Mouse (Mus musculus) layer of hippocampus, adult 8-10 months (tissue): ENCODE data around the gene Tnfaip2. TPM values are rescaled to one million over a fixed set of nuclear protein-coding genes. Genes with fewer than 3 reads are reported as not detected.

ENCODE experiments used
- DNase-seq, 2 experiments: peaks; one replicate each; pipeline ENCODE4 v3.0.0; 2022; ENCODE audit warnings: low spot score in 2 of 2
- total RNA-seq, 4 experiments: library from RNA; stranded (reverse); gene quantifications; 2 replicates each; pipeline ENCODE4 v1.2.4; 2022

Gene Tnfaip2
- total RNA-seq: 1 to 10 TPM in 3 of 4 experiments, under 1 TPM in 1; 0.85 to 1.8 (median 1.4) TPM

DNA sequence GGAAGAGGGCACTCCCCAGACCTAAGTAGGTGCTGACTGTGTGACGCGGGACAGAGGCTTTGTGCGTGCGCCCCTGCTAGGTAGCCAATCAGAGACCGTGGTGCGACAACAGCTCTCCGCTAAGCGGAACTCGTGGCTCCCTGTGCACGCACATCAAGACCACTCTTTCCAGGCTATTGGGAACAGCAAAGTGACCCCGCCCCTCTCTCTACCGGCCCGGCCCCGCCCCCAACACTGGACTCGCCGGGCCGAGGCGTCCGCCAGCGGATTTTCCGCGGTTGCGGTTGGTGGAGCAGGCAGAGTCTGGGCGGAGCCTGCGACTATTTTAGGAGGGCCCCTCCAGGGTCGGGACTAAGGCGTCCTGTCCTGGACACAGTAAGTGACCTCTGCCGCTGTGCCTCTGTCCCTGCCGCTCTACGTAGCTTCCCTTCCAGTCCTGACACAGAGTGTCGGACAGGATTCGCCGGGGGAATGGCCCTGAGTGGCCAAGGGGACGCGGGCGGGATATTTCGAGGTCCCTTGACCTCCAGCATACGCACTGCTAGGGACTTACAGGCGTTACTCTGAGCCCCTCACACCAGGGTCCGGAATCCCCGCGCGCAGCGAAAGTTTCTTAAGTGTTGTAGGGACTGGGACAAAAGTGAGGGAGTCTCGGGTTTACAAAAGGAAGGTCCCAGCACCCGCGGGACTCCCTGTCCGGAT, at the start of gene Tnfaip2:
Tnfaip2 (plus strand) TSS at position 161 of the 702 bp plus-strand sequence.
- no peak for DNase-seq

DNA sequence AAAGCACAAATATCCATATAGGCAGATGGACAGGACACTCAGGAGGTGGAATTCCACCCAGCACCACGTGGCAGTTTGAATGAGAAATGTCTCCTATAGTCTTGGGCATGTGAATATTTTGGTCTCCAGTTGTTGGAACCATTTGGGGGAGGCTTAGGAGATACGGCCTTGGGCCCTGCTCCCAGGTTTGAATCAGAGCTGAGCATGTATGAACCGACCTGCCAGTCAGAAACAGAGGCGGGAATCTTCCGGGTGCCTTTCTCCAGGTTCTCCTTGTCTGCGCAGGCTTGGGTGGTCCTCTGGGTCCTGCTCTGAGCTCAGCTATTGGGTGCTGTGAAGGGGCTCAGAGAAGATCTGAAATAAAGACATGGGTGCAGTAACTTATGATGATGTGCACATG, 48.3 kb upstream of the Tnfaip2 start:
- no peak for DNase-seq

DNA sequence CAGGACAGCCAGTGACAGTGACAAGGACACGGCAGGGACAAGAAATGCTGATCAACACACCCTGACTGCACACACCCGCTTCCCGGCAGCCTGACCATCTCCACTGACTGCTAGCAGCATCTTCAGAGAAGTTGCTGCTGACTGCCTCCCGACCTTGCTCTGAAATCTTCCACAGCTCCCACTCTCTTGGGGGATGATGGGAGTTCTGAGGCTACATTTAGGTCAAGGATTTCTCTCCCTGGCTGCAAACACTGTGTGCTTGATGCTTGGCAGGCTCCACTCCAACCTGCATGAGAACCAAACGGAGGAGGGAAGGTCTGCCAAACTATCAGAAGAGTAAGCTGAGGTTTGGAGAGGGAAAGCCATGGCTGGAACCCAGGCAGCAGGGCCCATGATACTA, 45.3 kb upstream of the Tnfaip2 start:
- DNase-seq: no peak

DNA sequence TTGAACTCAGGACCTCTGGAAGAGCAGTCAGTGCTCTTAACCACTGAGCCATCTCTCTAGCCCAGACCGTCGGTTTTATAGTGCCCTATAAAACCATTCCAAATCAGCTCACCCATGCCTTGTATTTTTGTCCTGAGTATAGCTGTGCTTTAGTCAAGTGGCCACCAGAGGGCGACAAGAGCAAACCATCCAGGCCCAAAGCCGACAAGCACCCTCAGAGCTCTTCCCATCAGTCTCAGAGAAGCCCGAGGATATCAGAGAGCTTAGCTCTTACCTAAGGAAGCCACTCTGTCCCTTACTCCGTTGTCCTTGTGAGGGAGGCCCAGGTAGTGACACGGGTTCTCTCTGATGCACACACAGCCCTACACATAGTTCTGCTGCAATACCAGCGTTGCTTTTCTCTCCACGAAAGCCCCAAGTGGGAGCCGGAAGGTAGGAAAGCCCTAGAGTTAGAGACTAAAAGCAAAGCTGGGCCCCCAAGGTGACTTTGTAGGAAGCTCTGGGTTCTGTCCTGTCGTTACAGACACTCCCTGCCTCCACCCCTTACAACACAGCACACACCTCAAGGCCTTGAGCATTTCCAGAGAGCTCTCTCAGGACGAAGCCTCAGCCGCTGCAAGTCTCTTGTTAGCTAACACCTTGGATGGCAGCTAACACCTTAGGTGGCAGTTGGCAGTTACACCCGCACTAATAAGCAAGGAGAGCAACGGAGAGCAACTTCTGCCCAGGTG, 40.6 kb upstream of the Tnfaip2 start:
- peak; percentile 53 to 84 for DNase-seq

DNA sequence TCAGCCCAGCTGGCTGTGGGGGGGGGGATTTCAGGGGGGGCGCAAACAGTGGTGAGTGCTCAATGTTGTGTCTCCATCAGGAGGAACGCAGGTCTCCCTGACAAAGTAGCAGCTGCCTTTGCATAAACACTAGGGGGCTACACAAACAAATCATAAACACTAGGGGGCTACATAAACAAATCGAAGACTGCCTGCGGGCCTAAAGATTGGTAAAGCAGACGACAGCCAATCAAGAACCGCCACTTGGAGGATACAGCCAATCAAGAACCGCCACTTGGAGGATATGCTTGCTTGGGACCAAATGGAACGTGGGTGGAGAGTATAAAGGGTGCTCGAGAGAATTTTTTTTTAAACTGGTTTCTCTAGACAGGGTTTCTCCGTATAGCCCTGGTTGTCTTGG, 37.4 kb upstream of the Tnfaip2 start:
- DNase-seq: no peak

DNA sequence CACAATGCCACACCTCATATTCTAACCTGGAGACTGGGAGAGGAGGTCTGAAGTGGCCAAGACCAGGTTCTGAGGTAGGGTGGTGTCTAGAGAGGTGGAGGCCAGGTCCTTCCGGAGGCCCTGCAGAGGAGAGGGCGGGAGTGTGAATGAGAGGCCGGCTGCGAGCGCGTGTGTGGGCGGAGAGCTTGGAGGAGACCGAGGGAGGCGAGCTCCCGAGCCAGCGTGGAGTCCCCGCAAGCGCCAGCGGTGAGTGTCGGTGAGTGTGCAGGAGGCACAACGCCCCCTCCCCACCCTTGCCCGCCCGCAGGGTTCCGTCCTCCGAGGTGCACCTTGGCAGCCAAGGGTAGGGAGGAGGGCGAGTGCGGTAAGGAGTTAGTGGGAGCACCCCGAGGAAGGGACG, 35.6 kb upstream of the Tnfaip2 start, which contains the start of gene Lbhd2:
Lbhd2 (plus strand) TSS at position 188 of the 400 bp plus-strand sequence.
- DNase-seq: no peak

DNA sequence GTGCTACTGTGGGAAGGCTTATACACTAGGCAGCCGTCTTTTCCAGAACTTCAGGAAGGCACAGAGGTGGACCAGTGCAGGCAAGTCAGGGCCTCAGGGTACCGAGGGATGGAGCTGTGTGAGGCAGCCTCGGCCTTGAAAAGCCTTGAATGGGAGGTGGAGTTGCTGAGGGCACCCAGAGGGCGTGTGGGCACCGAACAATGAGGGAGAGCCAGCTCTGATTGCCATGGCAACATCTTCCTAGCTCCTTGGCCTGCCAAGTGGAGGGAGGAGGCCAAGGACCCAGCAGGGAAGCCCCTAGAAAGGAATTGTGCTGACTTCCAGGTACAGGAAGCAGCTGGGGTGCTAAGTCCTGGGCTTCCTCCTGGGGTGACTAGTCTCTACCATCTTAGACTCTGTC, 32.7 kb upstream of the Tnfaip2 start:
- no peak for DNase-seq

DNA sequence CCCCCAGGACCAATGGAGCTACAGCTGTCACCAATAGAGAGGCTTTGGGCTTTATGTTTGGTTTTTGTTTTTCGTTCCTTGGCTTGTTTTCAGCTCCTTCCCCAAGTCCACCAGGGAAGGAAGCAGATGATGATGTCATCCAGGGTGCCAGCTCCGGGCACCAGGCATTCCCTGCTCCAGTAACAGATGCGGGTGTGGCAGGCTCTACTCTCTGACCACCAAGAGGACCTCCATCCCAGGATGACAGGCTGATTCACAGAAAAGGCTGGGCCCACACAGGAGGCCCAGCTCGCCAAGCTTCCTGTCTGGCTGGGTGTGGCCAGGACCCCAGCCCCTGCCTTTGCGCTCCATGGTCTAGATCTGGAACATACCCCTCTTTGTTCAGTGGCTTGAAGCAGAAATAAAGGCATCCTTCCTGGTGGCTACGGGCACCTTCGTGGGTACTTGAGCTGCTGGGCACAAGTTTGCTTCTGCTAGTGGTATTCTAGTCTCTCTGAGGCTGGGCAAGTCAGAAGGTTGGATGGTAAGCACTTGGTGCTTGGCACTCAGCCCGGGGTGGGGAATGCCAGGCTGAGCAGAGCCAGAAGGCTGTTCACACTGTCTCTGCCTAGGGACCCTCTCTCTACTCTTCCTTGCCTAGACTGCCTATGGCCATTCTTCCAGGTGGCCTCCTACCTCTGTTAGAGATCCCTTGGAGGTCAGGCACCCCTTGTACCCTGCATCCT, 30.5 kb upstream of the Tnfaip2 start:
- no peak for DNase-seq

DNA sequence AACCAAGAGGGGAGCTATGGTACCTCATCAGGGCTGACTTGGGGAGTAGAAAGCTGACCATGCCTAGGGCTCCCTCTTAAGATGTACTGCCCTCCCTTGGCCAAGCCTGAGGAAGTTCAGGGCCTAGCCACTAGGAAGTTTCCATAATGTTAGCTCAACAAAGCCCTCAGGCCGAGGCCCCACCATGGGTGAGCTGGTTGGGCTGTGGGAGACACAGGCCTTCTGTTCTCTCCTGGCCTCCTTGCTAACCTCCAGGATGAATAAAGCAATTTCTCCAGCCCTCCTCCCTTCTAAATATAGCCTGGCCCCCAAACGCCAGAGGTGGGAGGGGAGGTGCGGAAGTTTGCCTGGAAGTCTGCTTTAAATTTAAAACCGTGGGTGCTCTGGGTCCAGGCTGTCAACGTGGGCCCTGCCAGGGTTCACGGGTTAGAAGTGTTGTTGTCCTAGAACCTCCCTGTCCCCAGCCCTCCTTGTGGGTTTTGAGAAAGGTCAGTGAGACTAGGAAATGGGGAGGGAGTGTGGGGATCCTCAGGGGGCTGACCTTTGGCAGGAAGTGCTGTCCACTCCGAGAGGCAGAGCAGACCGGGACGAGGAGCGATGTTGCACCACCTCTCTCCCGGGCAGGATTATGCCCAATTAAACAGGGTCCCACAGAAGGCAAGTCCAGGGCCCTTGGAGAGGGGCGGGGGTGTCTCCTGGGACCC, 29.5 kb upstream of the Tnfaip2 start:
- no peak for DNase-seq

DNA sequence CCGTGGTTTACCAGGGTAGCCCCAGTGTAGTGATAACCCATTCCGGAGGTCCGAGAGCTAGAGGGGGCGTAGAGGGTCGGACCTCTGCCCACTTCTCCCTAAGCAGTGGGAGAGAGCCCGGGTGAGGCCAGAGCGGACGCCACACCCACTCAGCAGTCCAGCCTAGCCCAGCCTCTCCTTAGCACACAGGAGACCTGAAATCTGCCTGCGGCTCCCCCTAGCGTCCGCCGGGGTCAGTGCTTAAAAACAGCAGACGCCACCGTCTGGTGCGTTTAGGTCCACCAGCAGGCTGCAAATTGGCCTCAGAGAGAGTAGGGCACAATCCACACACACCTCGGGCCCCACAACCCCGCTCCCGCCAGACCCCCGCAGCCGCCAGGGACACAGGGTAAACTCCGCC, 29.0 kb upstream of the Tnfaip2 start:
- peak; percentile 77 to 90 for DNase-seq

DNA sequence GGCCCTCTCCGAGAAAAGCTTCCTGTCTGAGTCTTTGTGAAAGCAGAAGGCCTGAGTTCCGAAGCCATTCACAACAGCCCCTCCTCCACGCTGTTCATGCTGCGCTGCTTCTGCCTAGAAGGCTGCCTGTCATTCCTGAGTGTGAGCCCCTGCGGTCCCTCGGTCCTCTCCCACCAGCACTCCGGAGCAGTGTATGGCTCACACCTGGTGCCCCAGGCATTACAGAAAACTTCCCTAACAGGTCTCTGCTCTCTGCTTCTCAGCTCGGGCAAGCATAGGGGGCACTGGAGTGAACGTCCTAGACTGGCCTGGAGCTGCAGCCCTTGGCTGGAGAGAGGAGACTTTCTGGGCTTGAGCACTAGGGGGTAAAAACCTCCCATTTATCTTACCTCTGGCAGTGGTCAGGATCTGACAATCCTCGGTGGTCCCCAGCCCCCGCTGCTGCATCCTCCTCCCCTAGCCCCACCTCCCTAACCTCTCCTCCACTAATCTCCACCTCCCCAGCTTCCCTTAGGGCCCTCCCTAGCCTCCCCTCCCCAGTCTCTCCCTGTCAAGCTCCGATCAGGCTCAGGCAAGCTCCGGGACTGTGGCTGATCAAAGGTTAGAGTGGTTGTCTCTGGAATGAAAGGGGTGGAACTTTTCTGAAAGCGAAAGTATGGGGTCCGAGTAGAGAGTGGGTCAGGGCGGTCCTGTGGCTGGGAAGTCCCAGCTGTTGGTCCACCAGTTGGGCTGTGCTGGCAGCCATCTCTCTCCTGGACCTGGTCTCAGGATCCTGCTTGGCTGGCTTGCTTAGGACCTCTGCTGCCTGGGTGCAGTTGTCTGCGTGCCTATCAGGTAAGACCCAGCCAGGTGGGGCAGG, 25.1 kb upstream of the Tnfaip2 start, which contains the start of gene Exoc3l4:
Exoc3l4 (plus strand) TSS at position 97 of the 859 bp plus-strand sequence.
- DNase-seq: no peak

DNA sequence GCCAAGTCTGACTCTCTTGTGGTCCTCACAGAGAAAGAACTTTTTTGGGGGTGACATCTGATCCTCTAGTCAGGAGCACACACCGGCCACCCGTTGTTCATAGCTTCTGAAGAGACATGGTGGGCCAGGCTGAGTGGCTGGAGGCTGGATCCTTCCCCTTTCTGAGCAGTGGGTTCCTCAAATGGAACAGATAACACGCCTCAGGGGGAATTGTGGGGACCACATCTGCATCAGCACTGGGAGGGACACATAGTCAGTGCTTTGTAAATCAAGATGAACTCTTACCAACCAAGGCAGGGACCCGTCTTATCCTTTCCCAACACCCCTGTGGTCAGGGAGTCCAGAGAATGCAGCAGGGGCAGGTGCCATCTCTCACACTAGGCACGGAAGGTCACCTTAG, 22.4 kb upstream of the Tnfaip2 start:
- no peak for DNase-seq

DNA sequence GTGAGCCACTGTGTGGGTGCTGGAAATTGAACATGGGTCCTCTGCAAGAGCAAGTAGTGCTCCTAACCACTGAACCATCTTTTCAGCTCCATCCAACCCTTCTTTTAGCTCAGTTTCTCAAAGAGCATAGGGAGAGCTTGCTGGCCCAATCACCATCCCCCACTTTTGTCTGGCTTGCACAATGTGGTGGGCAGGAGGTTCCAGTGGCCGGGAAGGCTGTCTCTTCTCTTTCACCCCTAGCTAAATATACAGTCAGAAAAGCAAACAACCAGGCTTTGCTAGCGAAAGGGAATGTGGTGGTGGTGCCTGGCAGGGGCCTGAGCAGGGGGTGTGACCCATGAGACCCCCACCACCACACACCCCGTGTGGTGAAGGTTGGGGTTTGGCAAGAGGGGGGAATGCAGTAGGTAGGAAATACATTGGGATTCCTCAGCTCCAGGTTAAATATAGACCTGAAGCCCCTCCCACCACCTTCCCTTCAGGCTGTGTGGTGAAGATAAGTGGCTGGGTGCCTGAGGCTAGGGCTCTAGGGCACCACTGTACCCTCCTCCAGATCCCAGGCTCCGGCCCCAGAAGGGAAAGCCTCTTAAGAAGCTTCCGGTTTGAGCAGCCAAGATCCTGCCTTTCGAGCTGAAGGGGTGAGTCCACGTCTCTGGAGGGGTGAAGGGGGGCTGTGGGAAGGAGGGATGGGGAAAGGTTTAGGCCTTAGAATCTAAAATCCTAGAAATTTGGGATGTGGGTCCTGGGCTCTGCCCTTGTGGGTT, 21.1 kb upstream of the Tnfaip2 start:
- no peak for DNase-seq

DNA sequence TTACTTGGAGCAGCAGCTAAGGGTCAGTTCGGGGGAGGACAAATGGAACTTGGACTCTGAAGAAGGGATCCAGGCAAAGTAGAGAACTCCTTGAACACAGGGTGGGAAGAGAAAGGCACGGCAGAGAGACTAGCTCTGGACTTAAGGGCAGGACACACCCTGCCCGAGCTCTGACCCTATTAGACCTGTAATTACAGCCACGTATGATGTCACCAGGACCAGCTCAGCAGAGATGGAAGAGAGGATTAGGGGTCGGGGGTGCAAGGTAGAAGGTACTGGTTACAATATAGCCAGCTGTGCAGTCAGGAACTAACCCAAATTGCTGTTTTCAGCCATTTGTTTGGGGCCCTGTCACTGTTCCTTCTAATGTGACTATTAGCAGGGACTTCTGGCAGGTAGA, 19.4 kb upstream of the Tnfaip2 start:
- no peak for DNase-seq

DNA sequence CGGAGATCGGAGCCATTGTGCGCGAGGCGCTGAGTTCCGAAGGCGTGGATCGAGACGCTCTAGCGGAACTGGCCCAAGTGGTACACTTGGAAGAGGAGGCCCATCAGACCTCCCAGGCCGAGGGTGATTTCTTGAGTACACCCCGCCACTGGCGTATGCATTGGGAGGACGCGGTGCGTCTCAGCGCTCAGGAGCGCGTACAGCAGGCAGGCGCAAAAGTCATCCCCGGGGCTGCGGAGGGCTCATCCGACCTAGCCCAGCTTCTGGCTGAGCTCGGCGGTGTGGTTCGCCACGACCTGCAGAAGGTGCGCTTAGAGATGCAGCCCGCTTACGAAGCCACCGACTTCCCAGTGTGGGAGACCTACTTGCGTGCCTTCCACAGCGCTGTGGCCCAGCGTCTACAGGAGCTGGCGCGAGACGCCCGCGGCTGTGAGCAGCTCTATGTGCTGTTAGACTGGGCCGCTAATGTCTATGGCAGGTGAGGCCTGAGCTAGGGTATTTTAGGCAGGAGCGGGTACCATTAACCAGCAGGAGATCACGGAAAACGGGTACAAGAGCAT, 18.6 kb upstream of the Tnfaip2 start:
- no peak for DNase-seq

DNA sequence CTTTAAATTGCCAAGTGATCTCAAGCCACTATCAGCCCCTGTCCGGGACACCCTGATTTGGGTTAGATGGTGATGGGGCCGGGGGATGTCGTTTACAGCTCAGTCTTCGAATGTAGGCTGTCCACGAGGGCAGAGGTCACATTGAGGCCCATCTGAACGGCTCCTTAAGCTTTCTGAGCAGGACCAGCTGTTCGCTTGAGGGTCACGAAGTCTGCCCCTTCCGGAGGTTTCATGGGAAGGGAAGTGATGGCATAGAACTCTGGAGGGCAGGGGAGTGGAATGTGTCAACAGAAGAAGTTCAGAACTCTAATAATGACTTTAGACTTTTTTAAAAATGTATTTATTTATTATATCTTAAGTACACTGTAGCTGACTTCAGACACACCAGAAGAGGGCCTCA, 17.7 kb upstream of the Tnfaip2 start:
- no peak for DNase-seq

DNA sequence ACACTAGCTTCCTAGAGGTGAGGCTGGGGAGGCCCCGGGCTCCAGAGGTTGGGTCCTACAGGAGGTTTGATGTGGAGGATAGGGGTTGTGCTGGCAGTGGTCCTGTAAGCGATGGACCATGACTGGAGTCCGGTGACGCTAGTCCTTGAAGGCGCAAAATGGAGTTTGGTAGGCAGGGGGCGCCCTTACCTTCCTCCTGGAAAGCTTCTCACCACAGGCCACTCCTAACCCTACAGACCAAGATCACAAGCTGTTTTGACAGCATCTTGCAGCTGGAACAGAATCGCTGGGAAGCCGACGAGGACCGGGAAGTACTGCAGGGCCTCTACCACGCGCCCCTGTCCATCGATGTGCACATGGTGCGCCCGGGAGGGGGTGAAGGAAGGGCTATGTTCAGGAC, 17.0 kb upstream of the Tnfaip2 start:
- DNase-seq: peak; percentile 51 to 84

DNA sequence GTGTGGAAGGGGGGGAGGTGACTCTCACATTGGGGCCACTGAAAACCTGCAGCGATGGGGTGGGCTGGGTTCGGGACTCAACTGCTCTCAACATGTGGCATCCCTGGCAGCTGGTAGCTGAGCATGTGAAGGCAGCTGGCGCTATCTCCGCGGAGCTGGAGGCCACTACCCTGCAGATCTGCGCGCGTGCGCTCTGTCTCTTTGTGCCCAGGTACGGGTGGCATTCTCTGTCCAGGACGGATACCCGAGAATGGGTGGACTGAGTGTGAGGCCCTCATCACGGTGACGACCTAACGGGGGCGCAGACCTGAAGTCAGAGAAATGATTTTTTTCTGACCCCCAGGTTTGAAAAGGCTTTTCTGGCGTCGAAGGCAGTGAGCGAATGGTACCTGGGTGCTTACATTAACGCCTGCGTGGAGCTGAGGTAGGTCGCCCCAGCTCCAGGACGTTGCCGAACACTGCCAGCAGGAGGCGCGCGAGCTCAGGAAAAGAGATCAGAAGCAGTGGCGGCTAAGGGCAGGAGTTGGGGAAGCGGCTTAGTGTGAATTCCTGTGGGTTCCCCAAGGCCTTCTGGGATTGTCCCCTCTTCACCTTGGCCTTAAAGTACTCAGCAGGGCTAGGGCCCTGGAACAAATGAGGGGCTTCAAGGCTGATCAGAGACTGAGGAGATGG, 16.3 kb upstream of the Tnfaip2 start:
- DNase-seq: peak; percentile 79 to 93
